Mouse (Mus musculus): ENCODE results near the gene Gm21800.
"Not testable (repeated sequence)": the region's sequence is repeated elsewhere in the genome, so short reads cannot be mapped to it uniquely, and the experiment has no call there.

The Gm21800 gene

DNA sequence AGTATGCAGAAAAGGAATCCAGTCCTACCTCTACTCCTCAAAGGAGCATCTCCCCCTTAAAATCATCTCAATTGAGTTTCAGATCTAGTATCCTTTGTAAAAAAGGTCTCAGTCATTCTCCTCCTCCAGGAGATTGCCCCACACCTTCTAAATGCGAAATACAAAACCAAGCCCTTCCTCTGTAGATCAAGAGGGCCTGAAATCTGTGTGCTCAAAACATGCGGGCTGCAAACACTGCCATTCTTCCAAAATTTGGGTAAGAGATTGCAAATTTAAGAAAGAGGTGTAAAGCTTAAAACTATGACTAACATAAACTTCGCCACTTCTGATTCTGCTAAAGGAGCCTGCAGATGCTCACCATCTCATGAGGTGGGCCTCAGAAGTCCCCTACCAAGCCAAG lies at the start of gene Gm21800:
Gene Gm21800 (plus strand): TSS at position 301 of the 400 bp plus-strand sequence.
- not testable (repeated sequence) for DNase-seq
